Mouse (Mus musculus) forebrain, embryonic 11.5 days (tissue): ENCODE measurements at regions not wholly inside any gene's neighbourhood (a gene's known extent, or its start where the extent isn't known, plus 50 kb on each side); places are given as distances from the start of the nearest gene placed in this dataset.

Experiments used
- ATAC-seq: fragments of 200-750 bp; cut with Nextera tagmentation; replicated peaks from 2 replicates; pipeline ENCODE4 v1.8.0; 2017; ENCODE audit warnings: moderate TSS enrichment; ENCODE audit not compliant: low FRiP score
- DNase-seq: peaks from one replicate; pipeline ENCODE4 v3.0.0-alpha.2; 2017; ENCODE audit warnings: low spot score
- H3K27ac ChIP-seq: fragments of 300-500 bp; sonication (generic); 2 replicates; pipeline ENCODE4 v1.5.1; 2014; ENCODE audit warnings: low read depth, low read length
- H3K27me3 ChIP-seq: fragments of 300-500 bp; sonication (generic); 2 replicates; pipeline ENCODE4 v1.6.1; 2014; ENCODE audit warnings: mild to moderate bottlenecking, low read length, mixed read lengths; ENCODE audit not compliant: control insufficient read depth, insufficient read depth
- H3K36me3 ChIP-seq: fragments of 300-500 bp; sonication (generic); 2 replicates; pipeline ENCODE4 v1.6.1; 2014; ENCODE audit warnings: mild to moderate bottlenecking, low read length, moderate library complexity, mixed read lengths; ENCODE audit not compliant: control insufficient read depth, insufficient read depth
- H3K4me1 ChIP-seq: fragments of 300-500 bp; sonication (generic); replicated peaks from 2 replicates; pipeline ENCODE4 v1.6.1; 2014; ENCODE audit warnings: low read length, mixed read lengths; ENCODE audit not compliant: control insufficient read depth, insufficient read depth
- H3K4me2 ChIP-seq: fragments of 300-500 bp; sonication (generic); 2 replicates; pipeline ENCODE4 v1.6.1; 2014; ENCODE audit warnings: low read depth, mild to moderate bottlenecking, low read length, moderate library complexity, mixed read lengths; ENCODE audit not compliant: severe bottlenecking
- H3K4me3 ChIP-seq: fragments of 300-500 bp; sonication (generic); 2 replicates; pipeline ENCODE4 v1.5.1; 2014; ENCODE audit warnings: low read depth, low read length
- H3K9ac ChIP-seq: fragments of 300-500 bp; sonication (generic); 2 replicates; pipeline ENCODE4 v1.6.1; 2014; ENCODE audit warnings: low read length
- H3K9me3 ChIP-seq: fragments of 300-500 bp; sonication (generic); 2 replicates; pipeline ENCODE4 v1.6.1; 2016; ENCODE audit warnings: low read length, mixed read lengths; ENCODE audit not compliant: control insufficient read depth
- WGBS: fragments of 180-500 bp; shearing (Covaris S2); extraction: QIAGEN DNeasy Blood & Tissue Kit; methylation state at CpG from one replicate; pipeline ENCODE4 v1.1.7; 2014; 5-methylcytosine and 5-hydroxymethylcytosine counted together

GRCm38 (mm10) chr3:78412669-78413419 is 873.5 kb downstream of the Rapgef2 start:
- Histone ChIP-seq H3K9me3 (no peaks in the 10 kb centered on the region), H3K9ac (no peak overlapping the region), H3K4me2 (no peak overlapping the region), H3K27ac (no peak overlapping the region), H3K4me1 (no peaks in the 10 kb centered on the region), H3K36me3 (no peaks in the 10 kb centered on the region), H3K27me3 (no peaks in the 10 kb centered on the region), H3K4me3 (no peak overlapping the region)
- ATAC-seq, result no peak
- 72% methylated on average over 5 of the region's 5 CpGs for WGBS
- DNase-seq, result no peak

- no peak overlapping the region for H3K4me3 ChIP-seq
- no peaks in the 10 kb centered on the region for H3K27me3 ChIP-seq
- no peaks in the 10 kb centered on the region for H3K4me1 ChIP-seq
- 88% methylated on average over 4 of the region's 4 CpGs for WGBS
- no peaks in the 10 kb centered on the region for H3K36me3 ChIP-seq
- no peak for DNase-seq
- no peak for ATAC-seq
- no peak overlapping the region for H3K4me2 ChIP-seq
- H3K9ac ChIP-seq, result no peak overlapping the region
- no peaks in the 10 kb centered on the region for H3K9me3 ChIP-seq
- H3K27ac ChIP-seq, result no peak overlapping the region
These were observed 874.9 kb downstream of the Rapgef2 start for GRCm38 (mm10) chr3:78411395-78411794.

DNA sequence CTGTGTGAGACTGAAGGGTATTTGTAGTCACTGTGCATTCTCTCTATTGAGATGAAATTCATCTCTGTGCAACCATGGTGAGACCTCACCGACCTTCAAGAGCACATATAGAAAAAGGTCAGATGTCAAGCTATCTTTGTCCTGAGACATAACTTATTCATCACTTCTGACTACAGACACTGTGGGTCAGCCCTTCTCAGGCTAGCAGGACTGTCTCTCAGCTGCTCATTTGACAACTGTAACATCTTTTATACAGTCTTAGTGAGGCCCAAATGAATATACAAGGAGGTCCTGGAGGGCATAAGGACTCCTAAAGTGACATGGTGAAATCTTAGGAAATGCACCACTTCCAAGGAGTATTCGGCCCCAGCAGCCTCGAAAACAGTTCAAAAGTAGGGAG is 877.1 kb downstream of the Rapgef2 start:
- no peak overlapping the region for H3K4me3 ChIP-seq
- H3K4me2 ChIP-seq, result no peak overlapping the region
- no peaks in the 10 kb centered on the region for H3K9me3 ChIP-seq
- no peak for DNase-seq
- H3K27ac ChIP-seq, result no peak overlapping the region
- no peaks in the 10 kb centered on the region for H3K36me3 ChIP-seq
- no peaks in the 10 kb centered on the region for H3K27me3 ChIP-seq
- no peaks in the 10 kb centered on the region for H3K4me1 ChIP-seq
- WGBS, result 76% methylated on average over 3 of the region's 3 CpGs
- no peak overlapping the region for H3K9ac ChIP-seq
- ATAC-seq, result no peak

DNA sequence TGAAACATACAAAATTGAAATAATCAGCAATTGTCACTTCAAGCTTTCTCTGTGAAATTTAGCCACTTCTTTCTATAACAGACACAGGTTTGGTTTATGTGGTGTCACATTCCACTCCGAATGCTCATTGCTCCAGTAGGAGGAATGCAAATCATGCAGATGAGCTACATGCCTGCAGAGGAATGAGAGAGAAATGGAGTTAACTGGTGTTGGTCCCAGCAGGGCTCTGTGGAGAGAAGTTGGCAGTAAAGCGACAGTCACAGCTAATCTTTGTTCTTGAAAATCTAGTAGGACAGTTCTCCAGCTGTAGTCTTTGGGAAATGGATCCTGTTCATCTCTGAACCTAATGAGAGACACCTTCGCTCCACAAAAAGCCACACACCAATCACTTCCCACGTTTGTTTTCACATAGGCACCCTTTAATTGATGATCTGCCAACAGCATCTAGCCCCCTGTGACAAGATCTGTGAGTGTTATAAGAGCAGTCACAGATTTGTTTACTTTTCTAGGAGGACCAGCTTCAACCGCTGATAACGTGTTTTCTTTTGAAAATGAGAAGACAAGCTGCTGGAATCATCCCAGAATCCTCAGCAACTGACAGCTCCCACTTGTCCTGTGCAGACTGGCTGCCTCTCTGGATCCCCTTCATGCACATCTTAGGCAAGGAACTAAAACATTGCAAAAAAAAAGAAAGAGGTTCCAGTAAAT is 880.4 kb downstream of the Rapgef2 start:
- no peak overlapping the region for H3K4me2 ChIP-seq
- WGBS, result 66% methylated on average over 6 of the region's 6 CpGs
- no peaks in the 10 kb centered on the region for H3K4me1 ChIP-seq
- no peak overlapping the region for H3K4me3 ChIP-seq
- H3K9ac ChIP-seq, result no peak overlapping the region
- no peaks in the 10 kb centered on the region for H3K9me3 ChIP-seq
- no peaks in the 10 kb centered on the region for H3K36me3 ChIP-seq
- no peaks in the 10 kb centered on the region for H3K27me3 ChIP-seq
- ATAC-seq (no peak), DNase-seq (no peak)
- H3K27ac ChIP-seq, result no peak overlapping the region

GRCm38 (mm10) chr3:78358377-78358776 is 927.9 kb downstream of the Rapgef2 start:
- H3K9ac ChIP-seq, result no peak overlapping the region
- no peak overlapping the region for H3K27ac ChIP-seq
- no peak overlapping the region for H3K4me3 ChIP-seq
- no peak overlapping the region for H3K4me2 ChIP-seq
- H3K27me3 ChIP-seq, result no peaks in the 10 kb centered on the region
- H3K4me1 ChIP-seq, result no peaks in the 10 kb centered on the region
- DNase-seq, result no peak
- 59% methylated on average over 1 of the region's 1 CpGs for WGBS
- H3K36me3 ChIP-seq, result no peaks in the 10 kb centered on the region
- ATAC-seq, result no peak; the same call in 1 of the 2 replicates
- H3K9me3 ChIP-seq, result no peaks in the 10 kb centered on the region

- Histone ChIP-seq H3K4me2 (no peak overlapping the region), H3K9me3 (no peaks in the 10 kb centered on the region), H3K4me1 (no peaks in the 10 kb centered on the region), H3K36me3 (no peaks in the 10 kb centered on the region), H3K27me3 (no peaks in the 10 kb centered on the region), H3K27ac (no peak overlapping the region), H3K4me3 (no peak overlapping the region), H3K9ac (no peak overlapping the region)
- WGBS, result 89% methylated on average over 1 of the region's 1 CpGs
- no peak for ATAC-seq
- no peak for DNase-seq
These were observed 946.4 kb downstream of the Rapgef2 start for GRCm38 (mm10) chr3:78339891-78340290.

DNA sequence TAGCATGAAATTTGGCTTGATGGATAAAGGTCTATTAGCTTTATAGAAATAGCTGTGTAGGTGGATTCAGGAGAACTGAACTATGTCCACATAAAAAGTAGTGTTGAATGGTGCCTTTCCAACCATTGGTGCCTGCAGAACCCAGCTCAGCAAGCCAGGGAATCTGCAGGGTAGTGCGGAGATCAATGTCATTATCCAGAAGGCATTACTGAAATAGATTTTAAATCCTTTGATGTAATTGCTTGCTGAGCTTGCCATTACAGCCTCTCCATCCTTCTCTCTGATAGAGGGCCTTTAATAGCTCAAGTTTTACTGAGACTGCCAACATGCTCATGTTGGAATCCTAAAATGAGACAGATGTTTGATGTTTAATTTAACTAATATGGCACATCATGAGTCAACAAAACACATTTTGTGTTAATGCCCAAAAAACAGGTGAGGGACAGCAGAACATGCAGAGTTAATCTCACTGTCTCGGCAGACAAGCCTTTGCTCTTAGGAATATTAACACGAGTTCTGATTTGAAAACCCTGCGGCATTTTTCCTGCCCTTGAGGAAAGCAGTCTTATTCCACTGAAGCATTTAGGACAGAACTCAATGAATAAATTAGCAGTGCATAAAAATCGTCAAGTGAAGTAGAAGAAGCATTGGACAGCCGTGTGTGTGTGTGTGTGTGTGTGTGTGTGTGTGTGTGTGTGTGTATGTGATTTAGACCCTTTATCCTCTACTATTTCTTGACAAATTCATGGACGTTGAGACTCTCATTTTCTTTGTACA is 974.5 kb downstream of the Rapgef2 start:
- ATAC-seq, result no peak
- H3K4me1 ChIP-seq, result no peaks in the 10 kb centered on the region
- 82% methylated on average over 7 of the region's 7 CpGs for WGBS
- no peak overlapping the region for H3K4me3 ChIP-seq
- H3K4me2 ChIP-seq, result no peak overlapping the region
- no peak overlapping the region for H3K27ac ChIP-seq
- no peaks in the 10 kb centered on the region for H3K27me3 ChIP-seq
- DNase-seq, result no peak
- no peaks in the 10 kb centered on the region for H3K36me3 ChIP-seq
- no peak overlapping the region for H3K9ac ChIP-seq
- no peaks in the 10 kb centered on the region for H3K9me3 ChIP-seq

- H3K4me2 ChIP-seq, result no peak overlapping the region
- ATAC-seq, result no peak
These were observed 985.8 kb downstream of the Rapgef2 start for GRCm38 (mm10) chr3:78300506-78300905.

More at GRCm38 (mm10) chr3:78300506-78300905, 985.8 kb downstream of the Rapgef2 start:
- Histone ChIP-seq H3K27me3 (no peaks in the 10 kb centered on the region), H3K27ac (no peak overlapping the region), H3K36me3 (no peaks in the 10 kb centered on the region), H3K9ac (no peak overlapping the region), H3K4me3 (no peak overlapping the region), H3K9me3 (no peaks in the 10 kb centered on the region), H3K4me1 (no peaks in the 10 kb centered on the region)
- no peak for DNase-seq
